Mouse (Mus musculus) hindlimb bud, embryonic 11.5 days (tissue): ENCODE results near the gene Cdca4.

ENCODE experiments used
- DNase-seq: peaks from one replicate; pipeline ENCODE4 v3.0.0-alpha.2; 2012; ENCODE audit warnings: low read depth, low spot score; ENCODE audit errors: extremely low spot score

Gene Cdca4

GRCm38 (mm10) chr12:112801864-112802846 is 27.1 kb downstream of the Cdca4 start, which contains the start of gene Ahnak2:
Gene Ahnak2 (minus strand): TSS chr12:112802657.
- DNase-seq = no peak

GRCm38 (mm10) chr12:112800476-112800875 is 28.7 kb downstream of the Cdca4 start:
- no peak for DNase-seq

GRCm38 (mm10) chr12:112799237-112799970 is 29.8 kb downstream of the Cdca4 start:
- no peak for DNase-seq

- DNase-seq = no peak
Observed at GRCm38 (mm10) chr12:112798716-112799115, 30.5 kb downstream of the Cdca4 start.

- DNase-seq = no peak
Observed at GRCm38 (mm10) chr12:112798332-112798681, 30.9 kb downstream of the Cdca4 start.

- no peak for DNase-seq
Observed at GRCm38 (mm10) chr12:112797672-112798331, 31.4 kb downstream of the Cdca4 start.

- no peak for DNase-seq
Observed at GRCm38 (mm10) chr12:112796551-112797510, 32.4 kb downstream of the Cdca4 start.

- no peak for DNase-seq
Observed at GRCm38 (mm10) chr12:112795466-112796104, 33.6 kb downstream of the Cdca4 start.

- no peak for DNase-seq
Observed at GRCm38 (mm10) chr12:112794998-112795397, 34.2 kb downstream of the Cdca4 start.

- no peak for DNase-seq
Observed at GRCm38 (mm10) chr12:112794356-112794816, 34.8 kb downstream of the Cdca4 start.

GRCm38 (mm10) chr12:112793601-112794355 is 35.4 kb downstream of the Cdca4 start:
- DNase-seq = no peak

- DNase-seq = no peak
Observed at GRCm38 (mm10) chr12:112791026-112791425, 38.2 kb downstream of the Cdca4 start.

GRCm38 (mm10) chr12:112774481-112774880 is 54.7 kb downstream of the Cdca4 start:
- no peak for DNase-seq

GRCm38 (mm10) chr12:112774026-112774425 is 55.2 kb downstream of the Cdca4 start:
- no peak for DNase-seq

GRCm38 (mm10) chr12:112773366-112773765 is 55.9 kb downstream of the Cdca4 start:
- DNase-seq = no peak

- no peak for DNase-seq
Observed at GRCm38 (mm10) chr12:112772306-112772705, 56.9 kb downstream of the Cdca4 start.

GRCm38 (mm10) chr12:112770396-112770795 is 58.8 kb downstream of the Cdca4 start:
- no peak for DNase-seq
